Mouse (Mus musculus) brain, adult 2 months (tissue): ENCODE measurements around the gene Sh3glb2.

Experiments used
- DNase-seq: peaks from one replicate; pipeline ENCODE4 v3.0.0; 2011; ENCODE audit warnings: low read depth, low spot score

Gene Sh3glb2

DNA sequence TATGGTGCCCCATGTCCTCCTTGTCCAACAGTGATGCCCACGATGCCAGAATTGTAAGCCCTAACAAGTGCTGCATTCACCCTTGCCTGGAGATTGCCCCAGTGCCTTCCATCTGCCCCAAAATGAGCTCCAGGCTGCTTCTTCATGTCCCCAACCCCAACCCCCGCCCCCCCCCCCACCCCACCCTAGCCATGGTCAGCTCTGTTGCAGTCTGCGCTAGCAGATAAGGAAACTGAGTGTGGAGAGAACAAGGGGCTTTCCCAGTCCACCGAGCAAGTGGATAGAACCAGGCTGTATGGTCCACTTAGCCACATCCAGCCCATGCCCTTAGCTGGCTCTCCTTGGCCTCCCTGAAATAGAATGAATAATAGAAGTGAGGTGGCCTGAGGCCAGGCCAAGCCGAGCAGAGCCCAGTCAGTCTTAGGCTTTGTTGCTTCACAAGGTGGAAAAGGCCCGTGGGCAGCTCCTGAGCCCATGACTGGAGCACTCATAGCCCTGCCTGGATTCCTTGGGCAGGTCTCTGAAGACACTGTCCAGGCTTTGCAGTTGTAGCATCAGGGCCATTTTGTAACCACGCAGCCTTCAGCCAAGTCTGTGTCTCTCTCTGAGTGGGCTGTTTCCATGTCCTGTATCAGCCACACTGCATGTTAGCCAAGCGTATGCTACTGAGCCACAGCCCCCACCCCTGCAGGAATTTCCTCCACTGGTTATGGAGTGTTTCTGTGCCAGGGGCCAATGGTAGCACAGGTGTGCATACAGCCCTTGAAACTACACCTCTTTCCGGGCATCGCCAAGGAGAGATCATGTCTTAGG, 21.6 kb upstream of the Sh3glb2 start:
- no peak for DNase-seq

GRCm38 (mm10) chr2:30379307-30379706, 20.2 kb upstream of the Sh3glb2 start:
- no peak for DNase-seq

DNA sequence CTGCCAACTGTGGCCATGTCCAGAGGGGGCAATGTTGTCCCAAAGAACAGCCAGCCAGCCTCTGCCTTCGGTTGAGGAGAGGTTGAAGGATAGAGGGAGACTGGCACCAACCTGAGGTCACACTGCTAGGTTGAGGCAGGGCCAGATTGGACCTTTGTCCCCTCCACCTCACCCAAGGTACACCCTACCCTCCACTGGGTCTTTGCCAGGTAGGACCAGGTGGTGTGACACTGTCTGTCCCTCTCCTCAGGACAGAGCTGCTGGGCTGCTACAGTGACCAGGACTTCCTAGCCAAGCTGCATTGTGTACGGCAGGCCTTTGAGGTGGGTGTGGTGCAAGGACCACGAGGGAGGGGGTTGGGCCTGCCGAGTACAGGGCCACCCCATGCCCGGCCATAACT, 18.6 kb upstream of the Sh3glb2 start:
- DNase-seq: no peak

DNA sequence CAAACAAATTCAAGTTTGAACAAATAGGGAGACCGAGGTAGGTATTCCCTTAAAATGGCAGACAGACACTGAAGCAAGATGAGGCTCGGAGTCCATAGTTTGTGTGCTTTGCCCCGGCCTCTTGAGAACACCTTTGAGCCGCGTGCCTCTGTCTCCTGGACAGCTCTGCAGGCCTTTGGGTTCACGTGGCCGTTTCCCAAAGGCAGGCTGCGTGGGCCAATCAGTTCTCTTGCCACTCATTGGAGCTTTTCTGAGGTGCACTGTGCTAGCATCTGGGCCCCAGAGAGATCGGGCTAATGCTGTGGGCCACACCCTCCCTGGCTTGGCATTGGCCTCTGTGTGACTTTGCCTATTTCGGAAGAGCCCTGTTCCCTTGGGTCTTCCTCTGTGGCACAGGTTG, 16.8 kb upstream of the Sh3glb2 start:
- no peak for DNase-seq

GRCm38 (mm10) chr2:30372726-30373125, 13.6 kb upstream of the Sh3glb2 start:
- DNase-seq: no peak

- no peak for DNase-seq
Observed at GRCm38 (mm10) chr2:30371544-30371943, 12.4 kb upstream of the Sh3glb2 start.

- DNase-seq: no peak
Observed at GRCm38 (mm10) chr2:30366203-30366602, 7.1 kb upstream of the Sh3glb2 start.

DNA sequence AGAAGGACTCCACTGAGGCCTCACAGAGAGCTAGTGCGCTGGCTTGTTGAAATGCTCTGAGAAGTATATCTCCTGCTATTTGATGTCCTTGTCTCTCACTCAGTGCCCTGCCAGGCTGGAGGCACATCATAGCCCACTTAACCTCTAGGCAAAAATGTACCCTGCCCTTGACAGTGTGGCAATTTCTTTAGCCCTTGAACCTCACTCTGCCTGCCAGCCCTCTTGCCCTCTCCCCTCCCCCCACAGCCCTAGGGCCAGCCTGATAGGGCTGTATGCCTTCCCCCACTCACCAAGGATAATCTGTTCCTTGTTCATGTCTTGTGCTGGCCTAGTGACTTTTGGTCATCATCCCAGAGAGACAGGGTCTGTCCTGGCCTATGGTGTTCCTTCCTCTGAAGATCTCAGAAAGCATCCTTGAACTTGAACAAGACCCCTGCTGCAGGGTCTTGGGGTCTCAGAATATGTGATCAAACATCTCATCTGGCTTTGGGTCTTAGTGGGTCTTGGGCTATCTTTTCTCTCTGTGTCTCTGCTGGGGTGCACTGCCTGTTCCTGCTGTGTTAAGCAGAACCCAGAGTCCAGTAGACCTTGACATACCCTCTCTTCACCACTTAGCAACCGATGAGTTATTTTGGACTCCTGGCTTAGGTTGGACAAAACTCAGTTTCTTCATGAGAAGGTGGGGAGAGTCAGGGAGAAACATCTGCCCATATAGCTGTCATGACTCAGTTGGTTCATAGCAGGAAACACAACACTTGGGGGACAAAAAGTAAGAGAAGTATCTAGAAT, 6.3 kb upstream of the Sh3glb2 start:
- DNase-seq: no peak

GRCm38 (mm10) chr2:30363773-30364650, 4.9 kb upstream of the Sh3glb2 start, which contains the start of gene Miga2:
Gene Miga2 (plus strand): TSS chr2:30364233.
- peak; percentile 100 for DNase-seq

DNA sequence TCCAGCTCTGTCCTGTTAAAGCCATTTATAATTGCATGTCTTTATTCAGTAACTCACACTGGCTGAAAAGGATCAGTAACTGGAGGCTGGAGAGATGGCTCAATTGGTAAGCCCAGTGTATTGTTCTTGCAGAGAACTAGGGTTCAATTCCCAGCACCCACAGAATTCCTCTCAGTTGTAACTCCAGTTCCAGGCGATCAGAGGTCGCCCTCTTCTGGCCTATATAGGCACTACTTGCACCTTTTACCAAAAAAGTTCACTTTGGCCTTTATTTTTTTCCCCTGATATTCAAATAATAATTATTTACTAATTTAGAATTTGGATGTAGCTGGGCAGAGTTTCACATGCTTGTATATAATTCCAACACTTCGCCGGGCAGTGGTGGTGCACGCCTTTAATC, 3.7 kb upstream of the Sh3glb2 start:
- no peak for DNase-seq

DNA sequence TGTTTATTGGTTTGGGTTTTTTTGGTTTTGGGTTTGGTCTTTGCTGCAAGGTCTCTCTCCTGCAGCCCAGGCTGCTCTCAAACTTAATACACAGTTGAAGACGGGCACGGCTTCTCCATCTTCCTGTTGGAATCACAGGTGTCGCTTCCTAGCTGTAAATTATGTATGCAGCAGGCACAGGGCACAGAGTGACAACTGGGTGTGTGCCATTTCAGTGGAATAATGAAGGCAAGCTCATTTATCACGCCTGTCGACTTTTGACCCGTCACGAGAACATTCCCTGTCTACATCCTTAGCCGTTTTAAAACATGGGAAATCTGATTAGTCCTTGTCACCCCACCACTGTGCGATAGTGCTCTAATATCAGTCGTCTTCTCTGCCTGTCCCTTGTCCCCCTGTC, 1.5 kb upstream of the Sh3glb2 start:
- no peak for DNase-seq

GRCm38 (mm10) chr2:30357552-30358510, 1.3 kb downstream of the Sh3glb2 start:
- DNase-seq: peak; percentile 78

DNA sequence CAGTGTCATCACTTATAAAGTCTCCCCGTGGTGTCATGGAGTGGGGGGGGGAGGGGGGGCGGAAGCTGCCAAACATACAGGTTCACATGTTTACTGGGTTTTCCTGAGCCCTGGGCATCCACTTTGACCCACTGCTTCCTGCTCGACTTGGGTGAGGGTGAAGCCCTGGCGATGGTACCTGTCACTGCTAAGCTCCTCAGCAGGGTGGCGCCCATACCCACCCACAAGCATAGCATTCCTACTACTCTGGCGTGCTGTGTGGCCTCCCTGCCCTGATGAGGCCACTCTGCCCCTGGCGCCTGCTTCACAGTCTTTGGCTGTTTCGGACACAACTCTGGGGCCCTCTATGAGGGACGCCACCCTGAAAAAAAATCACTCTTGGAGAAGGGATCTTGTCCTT, 2.2 kb downstream of the Sh3glb2 start:
- DNase-seq: no peak

DNA sequence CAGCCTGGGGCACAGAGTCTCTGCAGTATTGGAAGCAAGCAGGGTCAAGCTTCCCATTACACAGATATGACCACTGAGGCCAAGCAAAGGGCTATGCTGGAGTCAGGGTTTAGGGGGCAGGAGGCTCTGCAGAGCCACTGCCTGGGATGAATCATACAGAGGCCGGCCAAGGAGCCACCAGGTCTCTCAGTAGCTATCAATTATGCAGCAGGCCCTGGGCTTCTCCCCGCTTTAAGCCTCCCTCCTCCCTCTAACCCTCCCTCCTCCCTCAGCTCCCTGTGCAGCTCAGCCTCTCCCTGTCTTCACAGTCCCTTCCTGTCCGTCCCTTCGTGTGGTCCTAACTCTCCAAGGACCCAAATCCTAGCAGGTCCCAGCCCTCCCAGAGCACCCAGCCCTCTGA, 2.9 kb downstream of the Sh3glb2 start:
- peak; percentile 61 for DNase-seq

DNA sequence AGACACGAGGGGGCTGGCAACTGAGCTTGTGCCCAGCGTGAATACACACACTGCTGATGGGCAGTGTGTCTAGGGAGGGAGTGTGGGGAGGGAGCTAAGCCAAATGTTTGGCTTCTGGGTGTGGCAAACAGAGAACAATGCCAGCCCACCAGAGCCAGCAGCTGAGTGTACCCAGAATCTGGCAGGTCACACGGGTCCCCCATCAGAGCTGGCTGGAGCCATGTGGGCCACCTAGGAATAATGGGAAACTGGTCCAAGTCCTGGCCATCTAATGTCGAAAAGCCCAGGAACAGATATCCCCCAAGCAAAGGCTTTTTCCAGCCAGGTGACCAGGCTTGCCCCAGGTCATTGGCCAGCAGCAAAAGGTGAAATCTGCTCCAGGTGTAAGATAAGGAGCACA, 3.3 kb downstream of the Sh3glb2 start:
- DNase-seq: peak; percentile 86

DNA sequence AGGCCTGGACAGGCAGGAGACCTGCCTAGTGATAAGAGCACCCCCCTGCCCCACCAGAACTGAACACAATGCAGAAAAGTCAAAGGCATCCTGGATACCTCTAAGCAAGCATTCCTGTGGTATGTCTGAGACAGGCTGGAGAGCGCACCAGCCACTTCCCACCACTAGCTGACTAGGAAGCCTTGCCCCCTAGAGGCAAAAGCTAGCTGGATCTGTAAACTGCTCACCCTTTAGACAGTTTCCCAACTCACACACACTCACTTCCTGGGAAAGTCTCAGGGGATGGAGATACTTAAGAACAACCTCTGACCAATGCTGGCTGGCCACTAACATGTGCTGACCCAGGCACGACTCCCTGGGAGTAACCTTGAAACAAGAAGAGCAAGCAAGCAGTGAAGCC, 8.0 kb downstream of the Sh3glb2 start:
- DNase-seq: no peak

- DNase-seq: no peak
Observed at GRCm38 (mm10) chr2:30349196-30349595, 9.9 kb downstream of the Sh3glb2 start.

GRCm38 (mm10) chr2:30345971-30346676, 13.0 kb downstream of the Sh3glb2 start:
- no peak for DNase-seq

DNA sequence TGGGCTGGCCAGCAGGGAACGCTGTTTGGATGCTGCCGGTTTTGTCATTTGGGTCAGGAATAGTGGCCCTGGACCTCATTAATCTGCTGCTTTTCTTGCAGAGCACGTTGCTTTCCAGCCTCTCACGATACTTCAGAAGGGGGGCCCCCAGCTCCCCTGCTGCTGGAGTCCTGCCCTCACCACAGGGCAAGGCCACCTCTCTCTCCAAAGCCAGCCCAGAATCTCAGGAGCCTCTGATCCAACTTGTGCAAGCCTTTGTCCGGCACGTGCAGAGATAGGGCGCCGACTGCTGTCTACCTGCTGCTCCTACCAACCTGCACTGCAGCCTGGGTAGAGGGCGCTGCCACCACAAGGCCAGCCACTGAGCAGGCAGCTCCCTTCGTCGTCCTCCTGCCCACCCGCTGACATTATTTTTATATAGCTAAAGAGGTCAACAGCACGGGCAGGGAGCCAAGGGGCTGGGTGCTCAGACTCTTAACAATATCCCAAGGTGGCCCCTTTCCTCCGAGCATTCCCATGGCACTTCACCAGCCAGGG, 15.5 kb downstream of the Sh3glb2 start:
- peak; percentile 69 for DNase-seq

DNA sequence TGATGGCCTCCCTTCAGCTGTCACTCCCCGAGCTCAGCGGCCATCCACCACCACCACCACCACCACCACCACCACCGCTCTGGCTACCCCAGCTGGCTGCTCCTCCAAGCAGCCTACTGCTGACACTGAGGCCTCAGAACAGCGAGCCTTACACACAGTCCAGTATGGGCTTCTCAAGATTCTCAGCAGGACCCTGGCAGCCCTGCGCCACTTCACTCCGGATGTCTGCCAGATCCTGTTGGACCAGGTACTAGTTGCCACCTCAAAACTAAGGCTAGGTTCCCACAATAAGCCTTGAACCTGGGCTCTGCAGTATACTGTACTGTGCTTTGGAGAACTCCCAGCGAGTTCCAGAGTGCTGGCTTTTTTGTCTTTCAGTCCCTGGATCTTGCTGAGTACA, 16.6 kb downstream of the Sh3glb2 start:
- DNase-seq: peak; percentile 65
